Mouse (Mus musculus) c-Kit-negative CD71-positive TER-119-positive erythroid progenitor cells, embryonic 14.5 days (primary cell): Measurements from ENCODE around the gene Got1.
A peak's percentile ranks its signal among the peaks of the same experiment; 100 is the strongest.

Source experiments
- DNase-seq: peaks from one replicate; pipeline ENCODE4 v3.0.0-alpha.2; 2013; ENCODE audit warnings: low read depth, low spot score

Gene Got1

GRCm38 (mm10) chr19:43480512-43480911 lies 43.9 kb downstream of the Got1 start:
- no peak for DNase-seq

GRCm38 (mm10) chr19:43479431-43479830 lies 45.0 kb downstream of the Got1 start:
- DNase-seq = no peak

DNA sequence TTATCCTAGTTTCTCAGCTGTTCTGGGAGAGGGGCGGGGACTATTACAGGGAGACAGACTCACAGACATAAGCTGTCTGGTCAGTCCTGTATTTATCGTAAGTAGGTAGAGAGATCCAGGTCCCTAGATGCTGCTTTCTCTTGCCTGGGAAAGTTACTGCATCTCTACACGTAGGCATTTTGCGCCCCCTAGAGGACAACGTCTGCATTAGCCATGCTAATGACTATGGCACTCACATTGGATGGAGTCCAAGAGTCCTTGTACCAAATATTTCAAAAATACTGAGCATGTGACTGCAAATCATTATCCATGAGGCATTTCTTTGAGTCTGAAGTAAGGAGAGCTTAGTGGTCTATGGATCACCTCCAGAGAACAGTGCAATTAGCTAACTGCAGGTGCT lies 45.5 kb downstream of the Got1 start:
- peak; percentile 30 for DNase-seq

- DNase-seq = no peak
Observed at GRCm38 (mm10) chr19:43477436-43477835, 47.0 kb downstream of the Got1 start.

GRCm38 (mm10) chr19:43476063-43476462 lies 48.3 kb downstream of the Got1 start:
- DNase-seq = no peak

DNA sequence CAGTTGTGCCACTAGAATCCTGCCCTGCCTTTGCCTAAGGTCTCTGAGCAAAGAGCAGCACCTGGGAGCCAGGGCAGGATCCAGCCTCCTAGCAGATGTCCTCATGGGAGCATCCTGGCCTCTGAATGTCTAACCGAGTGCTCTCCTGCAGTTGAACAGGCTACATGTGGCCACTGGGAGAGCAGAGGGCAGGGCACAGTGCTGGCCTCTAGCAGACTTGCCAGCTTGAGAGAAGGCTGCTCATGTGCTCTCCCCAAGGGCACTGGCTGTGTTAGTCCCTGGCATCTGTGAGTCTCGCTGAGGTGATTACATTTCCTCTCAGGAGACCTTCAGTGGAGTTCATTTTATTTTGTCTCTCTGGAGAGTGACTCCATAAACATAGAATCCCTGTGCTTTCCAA lies 48.8 kb downstream of the Got1 start:
- no peak for DNase-seq

GRCm38 (mm10) chr19:43472781-43473180 lies 51.6 kb downstream of the Got1 start:
- DNase-seq = no peak

GRCm38 (mm10) chr19:43472331-43472730 lies 52.1 kb downstream of the Got1 start:
- DNase-seq = no peak

- no peak for DNase-seq
Observed at GRCm38 (mm10) chr19:43469333-43469732, 55.1 kb downstream of the Got1 start.

GRCm38 (mm10) chr19:43467927-43468685 lies 56.3 kb downstream of the Got1 start:
- DNase-seq = no peak

GRCm38 (mm10) chr19:43465601-43466255 lies 58.7 kb downstream of the Got1 start:
- DNase-seq = no peak

DNA sequence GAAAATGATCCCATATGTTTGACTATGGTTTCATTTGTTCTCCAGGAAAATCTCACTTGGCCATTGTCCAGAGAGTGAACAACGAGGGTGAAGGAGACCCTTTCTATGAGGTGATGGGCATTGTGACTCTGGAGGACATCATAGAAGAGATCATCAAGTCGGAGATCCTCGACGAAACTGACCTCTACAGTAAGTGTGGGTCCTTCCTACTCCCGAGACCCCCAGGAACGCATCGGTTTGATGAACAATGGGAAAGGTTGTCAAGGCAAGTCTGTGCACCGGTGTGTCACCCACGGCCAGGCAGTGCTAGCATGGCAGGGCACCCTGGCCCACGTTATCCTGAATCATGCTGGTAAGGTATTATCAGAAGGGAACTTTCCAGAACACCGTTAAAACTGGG lies 59.3 kb downstream of the Got1 start:
- DNase-seq = no peak

GRCm38 (mm10) chr19:43464294-43464687 lies 60.1 kb downstream of the Got1 start:
- no peak for DNase-seq

GRCm38 (mm10) chr19:43463546-43464293 lies 60.7 kb downstream of the Got1 start:
- DNase-seq = no peak

GRCm38 (mm10) chr19:43462141-43462540 lies 62.3 kb downstream of the Got1 start:
- DNase-seq = no peak

DNA sequence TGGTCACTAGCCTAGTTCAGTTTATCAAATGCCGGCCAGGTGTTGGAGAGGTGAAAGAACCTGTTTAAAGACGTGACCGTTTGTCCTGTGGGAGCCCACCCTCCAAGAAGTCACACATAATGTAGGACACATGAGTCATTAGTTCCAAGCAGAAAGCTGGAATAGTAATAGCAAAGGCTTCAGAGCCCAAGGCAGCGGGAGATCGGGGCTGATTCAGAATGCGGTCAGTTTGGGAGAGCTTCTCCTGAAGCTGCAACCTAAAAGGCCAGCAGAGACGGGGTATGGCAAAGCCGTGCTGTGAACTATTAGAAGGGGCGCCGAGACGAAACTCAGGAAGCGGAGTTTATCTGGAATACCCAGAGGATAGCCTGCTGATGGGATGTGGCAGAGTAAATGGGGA lies 63.9 kb downstream of the Got1 start:
- no peak for DNase-seq

GRCm38 (mm10) chr19:43459948-43460347 lies 64.5 kb downstream of the Got1 start:
- DNase-seq = no peak

DNA sequence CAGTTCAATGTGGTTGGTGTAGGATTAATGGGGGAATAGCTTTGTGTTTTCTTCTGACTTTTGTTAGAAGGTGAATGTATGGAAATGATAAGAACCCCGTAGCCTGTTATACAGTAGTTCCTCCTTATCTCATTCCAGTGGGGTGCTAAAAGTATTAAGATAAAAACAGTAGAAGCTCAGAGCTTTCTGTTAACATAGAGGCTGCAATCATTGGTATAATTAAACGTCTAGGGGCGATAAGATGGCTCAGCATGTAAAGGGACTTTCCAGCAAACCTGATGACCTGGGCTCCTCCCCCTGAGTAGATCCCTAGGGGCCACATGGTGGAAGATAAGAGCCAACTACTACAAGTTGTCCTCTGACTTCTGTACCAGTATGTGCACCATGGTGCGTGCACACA lies 71.4 kb downstream of the Got1 start:
- DNase-seq = no peak

DNA sequence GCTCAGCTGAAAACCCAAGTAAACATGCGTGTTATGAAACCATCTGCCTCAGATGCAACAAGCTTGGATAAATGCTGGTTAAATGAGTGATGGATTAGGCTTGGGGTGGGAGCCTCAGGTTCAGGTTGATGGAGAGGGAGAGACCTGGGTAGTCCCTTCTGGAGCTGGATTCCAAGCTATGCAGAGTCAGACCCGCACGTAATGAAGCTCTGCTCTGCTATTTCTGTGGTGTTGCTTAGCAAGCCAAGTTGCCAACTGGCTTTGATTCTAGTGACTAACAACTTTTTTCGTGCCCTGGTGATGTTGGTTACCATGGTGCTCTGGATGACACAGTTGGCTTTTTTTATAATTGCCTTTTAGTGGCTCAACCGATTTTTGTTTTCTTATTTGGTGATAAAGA lies 72.2 kb downstream of the Got1 start:
- no peak for DNase-seq

- no peak for DNase-seq
Observed at GRCm38 (mm10) chr19:43451563-43451962, 72.8 kb downstream of the Got1 start.
